Mouse (Mus musculus): ENCODE data around the gene Ggcx. TPM values are rescaled to one million over a fixed set of nuclear protein-coding genes. Genes with fewer than 3 reads are reported as not detected.

The Ggcx gene
- polyA plus RNA-seq, 1 experiment, result 19.4 TPM

- H3K4me3 ChIP-seq (ENCODE audit: insufficient read depth, low read depth, low read length), result no peak overlapping the region
- H3K27ac ChIP-seq (replicated peaks; ENCODE audit: low read depth, low read length), result no peak overlapping the region
- no peaks in the 10 kb centered on the region for H3K4me1 ChIP-seq (ENCODE audit: control insufficient read depth, insufficient read depth, insufficient read length, low read length)
Measured at GRCm38 (mm10) chr6:72479645-72480421, 65.7 kb downstream of the Ggcx start.

- Histone ChIP-seq H3K4me1 (ENCODE audit: control insufficient read depth, insufficient read depth, insufficient read length, low read length) (no peaks in the 10 kb centered on the region), H3K27ac (replicated peaks; ENCODE audit: low read depth, low read length) (no peak overlapping the region), H3K4me3 (ENCODE audit: insufficient read depth, low read depth, low read length) (no peak overlapping the region)
Measured at GRCm38 (mm10) chr6:72480422-72480702, 66.3 kb downstream of the Ggcx start.

Other genes starting within 250 kb of the Ggcx start
- gene Atoh8, start 178.7 kb upstream of the Ggcx start, polyA plus RNA-seq (2012; ENCODE audit: insufficient read depth, insufficient read length, missing spikeins), result 1.9 and 4.3 TPM in 2 replicates
- gene Sftpb, start 109.7 kb upstream of the Ggcx start, polyA plus RNA-seq (2012; ENCODE audit: insufficient read depth, insufficient read length, missing spikeins), result not detected in 2 replicates
- gene Usp39, start 69.1 kb upstream of the Ggcx start, polyA plus RNA-seq (2012; ENCODE audit: insufficient read depth, insufficient read length, missing spikeins), result 12.0 and 12.1 TPM in 2 replicates
- gene 0610030E20Rik, start 67.0 kb upstream of the Ggcx start, polyA plus RNA-seq (2012; ENCODE audit: insufficient read depth, insufficient read length, missing spikeins), result 9.7 and 11.7 TPM in 2 replicates
- gene Tmem150a, start 58.9 kb upstream of the Ggcx start, polyA plus RNA-seq (2012; ENCODE audit: insufficient read depth, insufficient read length, missing spikeins), result 8.6 and 10.6 TPM in 2 replicates
- 87.8 and 96.4 TPM in 2 replicates for gene Rnf181, start 47.4 kb upstream of the Ggcx start, polyA plus RNA-seq (2012; ENCODE audit: insufficient read depth, insufficient read length, missing spikeins)
- gene Vamp5, start 33.8 kb upstream of the Ggcx start, polyA plus RNA-seq (2012; ENCODE audit: insufficient read depth, insufficient read length, missing spikeins), result 17.5 and 19.1 TPM in 2 replicates
- gene Vamp8, start 23.6 kb upstream of the Ggcx start, polyA plus RNA-seq (2012; ENCODE audit: insufficient read depth, insufficient read length, missing spikeins), result 100 and 121 TPM in 2 replicates
- 103 and 104 TPM in 2 replicates for gene Mat2a, start 25.2 kb downstream of the Ggcx start, polyA plus RNA-seq (2012; ENCODE audit: insufficient read depth, insufficient read length, missing spikeins)
- not detected in 2 replicates for gene Sh2d6, start 107.4 kb downstream of the Ggcx start, polyA plus RNA-seq (2012; ENCODE audit: insufficient read depth, insufficient read length, missing spikeins)
- gene Capg, start 130.1 kb downstream of the Ggcx start, polyA plus RNA-seq (2012; ENCODE audit: insufficient read depth, insufficient read length, missing spikeins), result 8.2 and 11.9 TPM in 2 replicates
- 21.2 and 31.5 TPM in 2 replicates for gene Elmod3, start 184.1 kb downstream of the Ggcx start, polyA plus RNA-seq (2012; ENCODE audit: insufficient read depth, insufficient read length, missing spikeins)
- gene Retsat, start 184.2 kb downstream of the Ggcx start, polyA plus RNA-seq (2012; ENCODE audit: insufficient read depth, insufficient read length, missing spikeins), result 119 and 173 TPM in 2 replicates
- gene Tgoln1, start 202.7 kb downstream of the Ggcx start, polyA plus RNA-seq (2012; ENCODE audit: insufficient read depth, insufficient read length, missing spikeins), result 115 and 176 TPM in 2 replicates

All from brown adipose tissue, adult 24 weeks (tissue).